Mouse (Mus musculus): Measurements from ENCODE around the gene Map7d2. TPM values are rescaled to one million over a fixed set of nuclear protein-coding genes. Genes with fewer than 3 reads are reported as not detected.
A peak's percentile ranks its signal among the peaks of the same experiment; 100 is the strongest.
"Not testable (repeated sequence)": the region's sequence is repeated elsewhere in the genome, so short reads cannot be mapped to it uniquely, and the experiment has no call there.

Map7d2 gene
- polyA plus RNA-seq, 1 experiment, result 53.9 TPM

- peak; percentile 28; the same call in 1 of the 2 replicates for TF ChIP-seq POLR2A (IDR thresholded peaks at IDR 0.05; ENCODE audit: extremely low read depth, insufficient read depth, low read length)
- TF ChIP-seq CTCF (IDR thresholded peaks at IDR 0.05; ENCODE audit: extremely low read depth, insufficient read depth, low read length), result no peak
- H3K4me1 ChIP-seq (ENCODE audit: control insufficient read depth, insufficient read depth, low read length), result no peaks in the 10 kb centered on the region
- H3K4me3 ChIP-seq (ENCODE audit: insufficient read depth, low read length), result peak overlapping the region; percentile 99
- peak overlapping the region; percentile 83 for H3K27ac ChIP-seq (ENCODE audit: insufficient read depth, low read length)
Observed at GRCm38 (mm10) chrX:159414829-159415673, 679 bp downstream of the Map7d2 start.

GRCm38 (mm10) chrX:159430507-159430906 is 16.1 kb downstream of the Map7d2 start:
- H3K4me1 ChIP-seq (ENCODE audit: control insufficient read depth, insufficient read depth, low read length); H3K27ac ChIP-seq (ENCODE audit: insufficient read depth, low read length); H3K4me3 ChIP-seq (ENCODE audit: insufficient read depth, low read length): not testable (repeated sequence)

- H3K4me1 ChIP-seq (ENCODE audit: control insufficient read depth, insufficient read depth, low read length), result peaks cover 3% of the 10 kb centered on the region; the same call in 1 of the 2 replicates
- H3K4me3 ChIP-seq (ENCODE audit: insufficient read depth, low read length), result no peak overlapping the region
- no peak overlapping the region for H3K27ac ChIP-seq (ENCODE audit: insufficient read depth, low read length)
- TF ChIP-seq POLR2A (IDR thresholded peaks at IDR 0.05; ENCODE audit: extremely low read depth, insufficient read depth, low read length) (no peak), CTCF (IDR thresholded peaks at IDR 0.05; ENCODE audit: extremely low read depth, insufficient read depth, low read length) (peak; percentile 41)
Observed at GRCm38 (mm10) chrX:159442128-159442527, 27.8 kb downstream of the Map7d2 start.

GRCm38 (mm10) chrX:159447133-159447532 is 32.8 kb downstream of the Map7d2 start:
- TF ChIP-seq POLR2A (IDR thresholded peaks at IDR 0.05; ENCODE audit: extremely low read depth, insufficient read depth, low read length) (no peak), CTCF (IDR thresholded peaks at IDR 0.05; ENCODE audit: extremely low read depth, insufficient read depth, low read length) (no peak)
- Histone ChIP-seq H3K4me1 (ENCODE audit: control insufficient read depth, insufficient read depth, low read length) (peaks cover 3% of the 10 kb centered on the region; the same call in 1 of the 2 replicates), H3K4me3 (ENCODE audit: insufficient read depth, low read length) (no peak overlapping the region)

GRCm38 (mm10) chrX:159459006-159459654 is 44.8 kb downstream of the Map7d2 start:
- H3K27ac ChIP-seq (ENCODE audit: insufficient read depth, low read length), result peak overlapping the region; percentile 17; the same call in 1 of the 2 replicates
- H3K4me1 ChIP-seq (ENCODE audit: control insufficient read depth, insufficient read depth, low read length), result no peaks in the 10 kb centered on the region
- peak overlapping the region; percentile 14 for H3K4me3 ChIP-seq (ENCODE audit: insufficient read depth, low read length)
- TF ChIP-seq CTCF (IDR thresholded peaks at IDR 0.05; ENCODE audit: extremely low read depth, insufficient read depth, low read length), result no peak
- TF ChIP-seq POLR2A (IDR thresholded peaks at IDR 0.05; ENCODE audit: extremely low read depth, insufficient read depth, low read length), result 0 out of 2 replicates have a peak, but pooled peaks have one; percentile 32

More at GRCm38 (mm10) chrX:159447133-159447532, 32.8 kb downstream of the Map7d2 start:
- H3K27ac ChIP-seq (ENCODE audit: insufficient read depth, low read length), result no peak overlapping the region

- Histone ChIP-seq H3K4me3 (ENCODE audit: insufficient read depth, low read length) (no peak overlapping the region), H3K4me1 (ENCODE audit: control insufficient read depth, insufficient read depth, low read length) (no peaks in the 10 kb centered on the region), H3K27ac (ENCODE audit: insufficient read depth, low read length) (no peak overlapping the region)
- TF ChIP-seq CTCF (IDR thresholded peaks at IDR 0.05; ENCODE audit: extremely low read depth, insufficient read depth, low read length) (no peak), POLR2A (IDR thresholded peaks at IDR 0.05; ENCODE audit: extremely low read depth, insufficient read depth, low read length) (no peak)
Observed at GRCm38 (mm10) chrX:159474799-159475198, 60.4 kb downstream of the Map7d2 start.

GRCm38 (mm10) chrX:159478243-159478940 is 64.0 kb downstream of the Map7d2 start:
- H3K4me1 ChIP-seq (ENCODE audit: control insufficient read depth, insufficient read depth, low read length); H3K27ac ChIP-seq (ENCODE audit: insufficient read depth, low read length); H3K4me3 ChIP-seq (ENCODE audit: insufficient read depth, low read length): not testable (repeated sequence)

- no peak overlapping the region for H3K4me3 ChIP-seq (ENCODE audit: insufficient read depth, low read length)
- TF ChIP-seq POLR2A (IDR thresholded peaks at IDR 0.05; ENCODE audit: extremely low read depth, insufficient read depth, low read length), result no peak
- TF ChIP-seq CTCF (IDR thresholded peaks at IDR 0.05; ENCODE audit: extremely low read depth, insufficient read depth, low read length), result 0 out of 2 replicates have a peak, but pooled peaks have one; percentile 2
- no peaks in the 10 kb centered on the region for H3K4me1 ChIP-seq (ENCODE audit: control insufficient read depth, insufficient read depth, low read length)
- H3K27ac ChIP-seq (ENCODE audit: insufficient read depth, low read length), result no peak overlapping the region
Observed at GRCm38 (mm10) chrX:159484247-159484646, 69.9 kb downstream of the Map7d2 start.

GRCm38 (mm10) chrX:159503181-159503580 is 88.8 kb downstream of the Map7d2 start:
- TF ChIP-seq POLR2A (IDR thresholded peaks at IDR 0.05; ENCODE audit: extremely low read depth, insufficient read depth, low read length) (no peak), CTCF (IDR thresholded peaks at IDR 0.05; ENCODE audit: extremely low read depth, insufficient read depth, low read length) (no peak)
- Histone ChIP-seq H3K27ac (ENCODE audit: insufficient read depth, low read length) (no peak overlapping the region), H3K4me1 (ENCODE audit: control insufficient read depth, insufficient read depth, low read length) (no peaks in the 10 kb centered on the region), H3K4me3 (ENCODE audit: insufficient read depth, low read length) (no peak overlapping the region)

Data from cortical plate, adult 2 months (tissue).